Comparison of ENCODE assay signal across 8 mouse cellular contexts in genomic region chrX:159269072-159269471, GRCm38 (mm10). TPM values are rescaled to one million over a fixed set of nuclear protein-coding genes. Genes with fewer than 3 reads are reported as not detected.
DNase-seq lines count a peak whose midpoint lies in the region; ATAC-seq and TF ChIP-seq lines count a peak whose summit lies in the region.

No protein-coding gene starts in this region.

- no peak overlapping the region for H3K27ac ChIP-seq in embryonic facial prominence, embryonic 14.5 days (replicated peaks; ENCODE audit: low read depth, low read length)
- H3K27ac ChIP-seq in embryonic facial prominence, embryonic 10.5 days (replicated peaks): no peak overlapping the region
- no peak overlapping the region for H3K27ac ChIP-seq in left cerebral cortex, adult 2 months

- H3K27me3 ChIP-seq in embryonic facial prominence, embryonic 14.5 days (replicated peaks; ENCODE audit: control insufficient read depth, insufficient read depth, low read length): 0 out of 2 replicates have a peak, but pooled peaks cover 8% of the 10 kb centered on the region
- H3K27me3 ChIP-seq in embryonic facial prominence, embryonic 10.5 days (replicated peaks; ENCODE audit: low read depth, poor library complexity, severe bottlenecking): peaks cover 25% of the 10 kb centered on the region

- H3K9ac ChIP-seq in embryonic facial prominence, embryonic 14.5 days (ENCODE audit: low read depth, low read length): no peak overlapping the region

- H3K36me3 ChIP-seq in embryonic facial prominence, embryonic 14.5 days (ENCODE audit: control insufficient read depth, insufficient read depth, low read length): no peaks in the 10 kb centered on the region
- no peaks in the 10 kb centered on the region for H3K36me3 ChIP-seq in embryonic facial prominence, embryonic 10.5 days (replicated peaks)

- no peak for ATAC-seq in embryonic facial prominence, embryonic 14.5 days (ENCODE audit: low read depth)

- peak; percentile 54 for TF ChIP-seq CTCF in left cerebral cortex, adult 2 months (IDR thresholded peaks at IDR 0.05)

- peak; percentile 8 for DNase-seq in embryonic facial prominence, embryonic 14.5 days (ENCODE audit: low spot score)
- no peak for DNase-seq in embryonic facial prominence, embryonic 10.5 days (ENCODE audit: low spot score)
- DNase-seq in left cerebral cortex, adult 2 months (ENCODE audit: extremely low spot score in 1 of 2, low spot score in 2 of 2): peak in 1 of 2 experiments; percentile 12
- no peak for DNase-seq in left cerebral cortex, adult 8-10 months (ENCODE audit: low spot score in 2 of 2)
- DNase-seq in Muller cell, postnatal 12 days (ENCODE audit: inconsistent ontology term): peak; percentile 16
- peak; percentile 7 for DNase-seq in gastrocnemius, postnatal 14 days
- peak; percentile 53 for DNase-seq in lung, postnatal 10 days
- no peak for DNase-seq in neural tube, embryonic 10.5 days (ENCODE audit: extremely low spot score, low spot score)

- intact Hi-C loops in left cerebral cortex, adult 2 months (cut with DNase I): no loop called here
- intact Hi-C loops in gastrocnemius, postnatal 14 days (cut with DNase I; ENCODE audit: low total_unique reads): no loop called here

- H3K9me3 ChIP-seq in embryonic facial prominence, embryonic 14.5 days (ENCODE audit: control insufficient read depth, low read length): no peaks in the 10 kb centered on the region
- no peaks in the 10 kb centered on the region for H3K9me3 ChIP-seq in embryonic facial prominence, embryonic 10.5 days

- no peak overlapping the region for H3K4me2 ChIP-seq in embryonic facial prominence, embryonic 14.5 days (ENCODE audit: low read depth, low read length)

- no peak overlapping the region for H3K4me3 ChIP-seq in embryonic facial prominence, embryonic 14.5 days (ENCODE audit: low read depth, low read length)
- no peak overlapping the region for H3K4me3 ChIP-seq in embryonic facial prominence, embryonic 10.5 days
- H3K4me3 ChIP-seq in left cerebral cortex, adult 2 months: no peak overlapping the region

- no peaks in the 10 kb centered on the region for H3K4me1 ChIP-seq in embryonic facial prominence, embryonic 14.5 days (ENCODE audit: control insufficient read depth, insufficient read depth, low read length)
- no peaks in the 10 kb centered on the region for H3K4me1 ChIP-seq in embryonic facial prominence, embryonic 10.5 days

RNA-seq across cellular contexts. Expression of gene Rps6ka3, which starts 59.0 kb away (rescaled TPM):
- 9.2 and 11.1 TPM in 2 replicates for polyA plus RNA-seq in embryonic facial prominence, embryonic 14.5 days (2014; fragmentation: Nextera tagmentation; extraction: Ambion mirVana)
- polyA plus RNA-seq in embryonic facial prominence, embryonic 10.5 days (2016; fragmentation: Nextera tagmentation; extraction: Ambion mirVana): 6.7 and 7.0 TPM in 2 replicates
- 10 to 100 TPM; 53.5 TPM for total RNA-seq in left cerebral cortex, adult 2 months (2021)
- 10 to 100 TPM; 38.0 to 63.0 (median 51.1) TPM for total RNA-seq in left cerebral cortex, adult 8-10 months (2022)
- 10 to 100 TPM; 58.8 to 78.0 TPM for total RNA-seq in gastrocnemius, postnatal 14 days (2021)

Comparison
In these comparisons a context has a peak if more than half of its experiments do, and no peak if none do; other contexts are left out.
1. DNase-seq: peak in embryonic facial prominence, embryonic 14.5 days (single experiment), Muller cell, postnatal 12 days (single experiment), gastrocnemius, postnatal 14 days (single experiment) and lung, postnatal 10 days (single experiment); none in embryonic facial prominence, embryonic 10.5 days (single experiment), left cerebral cortex, adult 8-10 months (0 of 2) and neural tube, embryonic 10.5 days (single experiment).